ENCODE assay signal across 21 mouse cellular contexts in the genomic region with DNA sequence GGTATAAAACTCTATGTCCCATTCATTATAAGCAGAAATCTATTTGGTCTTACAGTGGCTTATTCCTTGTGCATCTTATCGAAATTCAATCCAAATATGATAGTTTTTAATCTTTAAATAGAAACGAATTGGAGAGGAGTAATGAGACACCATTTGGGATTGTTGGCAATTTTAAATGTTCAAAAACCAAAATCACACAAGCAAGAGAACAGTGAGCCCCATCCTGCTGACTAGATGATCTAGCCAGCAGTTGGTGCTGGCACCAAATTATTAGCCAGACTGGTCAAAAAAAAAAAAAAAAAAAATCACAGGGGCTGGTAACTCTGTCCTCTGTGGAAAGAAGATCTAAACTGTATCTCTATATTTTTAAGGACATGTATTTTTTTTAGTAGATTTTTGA. TPM values are rescaled to one million over a fixed set of nuclear protein-coding genes. Genes with fewer than 3 reads are reported as not detected.
DNase-seq lines count a peak whose midpoint lies in the region; ATAC-seq and TF ChIP-seq lines count a peak whose summit lies in the region.
"Had no signal": no experiment of that assay in that cellular context is flagged by ENCODE, and none has a peak within 500 bp of the region (broad histone marks: within the 10 kb centered on the region; RNA-seq: fewer than 3 reads in every experiment).

No protein-coding gene starts in this region.

- no peak overlapping the region for H3K4me2 ChIP-seq in forebrain, postnatal 0 days (ENCODE audit: low read depth)
- H3K4me2 ChIP-seq in forebrain, embryonic 13.5 days, result no peak overlapping the region
- H3K4me2 ChIP-seq: embryonic facial prominence, embryonic 15.5 days; hindbrain, embryonic 13.5 days had no signal

- H3K27me3 ChIP-seq in forebrain, postnatal 0 days (ENCODE audit: insufficient read depth, low read length), result no peaks in the 10 kb centered on the region
- no peaks in the 10 kb centered on the region for H3K27me3 ChIP-seq in forebrain, embryonic 13.5 days
- H3K27me3 ChIP-seq: embryonic facial prominence, embryonic 15.5 days; hindbrain, embryonic 13.5 days had no signal

- no peak overlapping the region for H3K4me3 ChIP-seq in forebrain, postnatal 0 days (ENCODE audit: low read depth, low read length)
- H3K4me3 ChIP-seq in forebrain, embryonic 13.5 days, result no peak overlapping the region
- H3K4me3 ChIP-seq: embryonic facial prominence, embryonic 15.5 days; erythroblast, embryonic 14.5 days; forebrain, embryonic 10.5 days; heart, embryonic 10.5 days; hindbrain, embryonic 13.5 days had no signal

- peak; percentile 72 for DNase-seq in cerebellum, adult 11-12 months
- DNase-seq in cerebellum, adult 8-10 months, result no peak
- DNase-seq in forebrain, postnatal 0 days, result no peak
- DNase-seq in cerebellum, adult 9-10 months, result peak; percentile 87
- DNase-seq in heart, postnatal 25 days (ENCODE audit: low spot score), result no peak
- DNase-seq in lung, postnatal 4 days, result no peak
- DNase-seq: adrenal gland, postnatal 14 days; embryo, embryonic 11 days; gastrocnemius, postnatal 10 days; heart, adult 18-20 months; heart, postnatal 10 days; kidney, adult 11 months had no signal

- H3K36me3 ChIP-seq in forebrain, postnatal 0 days (ENCODE audit: insufficient read depth), result no peaks in the 10 kb centered on the region
- no peaks in the 10 kb centered on the region for H3K36me3 ChIP-seq in forebrain, embryonic 13.5 days (ENCODE audit: poor library complexity, severe bottlenecking)
- H3K36me3 ChIP-seq: embryonic facial prominence, embryonic 15.5 days; forebrain, embryonic 10.5 days; heart, embryonic 10.5 days; hindbrain, embryonic 13.5 days had no signal

- 69% methylated on average over 2 of the region's 2 CpGs for WGBS in forebrain, postnatal 0 days
- 86% methylated on average over 2 of the region's 2 CpGs for WGBS in forebrain, embryonic 13.5 days

- no peak overlapping the region for H3K9ac ChIP-seq in forebrain, postnatal 0 days
- H3K9ac ChIP-seq in forebrain, embryonic 13.5 days, result no peak overlapping the region
- H3K9ac ChIP-seq: embryonic facial prominence, embryonic 15.5 days; hindbrain, embryonic 13.5 days had no signal

- 0 out of 2 replicates have a peak overlapping the region, but pooled peaks have one; percentile 22 for H3K27ac ChIP-seq in forebrain, postnatal 0 days (ENCODE audit: low read depth, low read length)
- H3K27ac ChIP-seq in forebrain, embryonic 13.5 days, result no peak overlapping the region
- H3K27ac ChIP-seq: embryonic facial prominence, embryonic 15.5 days; forebrain, embryonic 10.5 days; heart, embryonic 10.5 days; hindbrain, embryonic 13.5 days; hindbrain, postnatal 0 days had no signal

- intact Hi-C loops in heart, postnatal 25 days (cut with DNase I), result no loop called here

- no peak for TF ChIP-seq CTCF in forebrain, postnatal 0 days (IDR thresholded peaks at IDR 0.05; ENCODE audit: low read depth)

- ATAC-seq in forebrain, postnatal 0 days, result peak; percentile 36; the same call in 1 of the 2 replicates
- no peak for ATAC-seq in forebrain, embryonic 13.5 days
- ATAC-seq: activated CD4-positive, CD25-positive, alpha-beta regulatory T cell, adult 4 months; hindbrain, postnatal 0 days; Patski had no signal

- H3K4me1 ChIP-seq in forebrain, postnatal 0 days (ENCODE audit: insufficient read depth), result no peaks in the 10 kb centered on the region
- H3K4me1 ChIP-seq in forebrain, embryonic 13.5 days, result no peaks in the 10 kb centered on the region
- H3K4me1 ChIP-seq: embryonic facial prominence, embryonic 15.5 days; forebrain, embryonic 10.5 days; heart, embryonic 10.5 days; hindbrain, embryonic 13.5 days had no signal

- H3K9me3 ChIP-seq in forebrain, postnatal 0 days (ENCODE audit: low read length), result no peaks in the 10 kb centered on the region
- H3K9me3 ChIP-seq in forebrain, embryonic 13.5 days (replicated peaks), result no peaks in the 10 kb centered on the region
- H3K9me3 ChIP-seq: embryonic facial prominence, embryonic 15.5 days; forebrain, embryonic 10.5 days; heart, embryonic 10.5 days; hindbrain, embryonic 13.5 days had no signal

RNA-seq across cellular contexts. Expression of a gene that starts 48.4 kb away (rescaled TPM):
- total RNA-seq in forebrain, postnatal 0 days (2014; rRNA removed), result 23.1 and 28.9 TPM in 2 replicates
- 24.6 and 30.3 TPM in 2 replicates for polyA plus RNA-seq in forebrain, postnatal 0 days (2015; fragmentation: Nextera tagmentation; extraction: Ambion mirVana)
- polyA plus RNA-seq in forebrain, embryonic 13.5 days (2015; fragmentation: Nextera tagmentation; extraction: Ambion mirVana), result 123 and 125 TPM in 2 replicates
- total RNA-seq in heart, postnatal 25 days (2021), result 1 to 10 TPM; 3.2 to 3.5 TPM

Comparison
In these comparisons a context has a peak if more than half of its experiments do, and no peak if none do; other contexts are left out.
1. DNase-seq: peak in cerebellum, adult 11-12 months (single experiment) and cerebellum, adult 9-10 months (single experiment); none in cerebellum, adult 8-10 months (single experiment), forebrain, postnatal 0 days (single experiment), heart, postnatal 25 days (single experiment) and lung, postnatal 4 days (0 of 2).